Mouse (Mus musculus) kidney, embryonic 15.5 days (tissue): ENCODE results near the gene Maml2. TPM values are rescaled to one million over a fixed set of nuclear protein-coding genes. Genes with fewer than 3 reads are reported as not detected.
A peak's percentile ranks its signal among the peaks of the same experiment; 100 is the strongest.

ENCODE experiments used
- ATAC-seq: fragments of 200-750 bp; cut with Nextera tagmentation; replicated peaks from 2 replicates; pipeline ENCODE4 v1.8.0; 2017; ENCODE audit warnings: moderate TSS enrichment; ENCODE audit not compliant: low FRiP score
- H3K27ac ChIP-seq: fragments of 300-500 bp; sonication (generic); 2 replicates; pipeline ENCODE4 v1.5.1; 2015; ENCODE audit warnings: mild to moderate bottlenecking, inconsistent platforms
- H3K27me3 ChIP-seq: fragments of 300-500 bp; sonication (generic); 2 replicates; pipeline ENCODE4 v1.6.1; 2015; ENCODE audit warnings: inconsistent platforms
- H3K36me3 ChIP-seq: fragments of 300-500 bp; sonication (generic); 2 replicates; pipeline ENCODE4 v1.6.1; 2015; ENCODE audit warnings: inconsistent platforms
- H3K4me1 ChIP-seq: fragments of 300-500 bp; sonication (generic); 2 replicates; pipeline ENCODE4 v1.6.1; 2015; ENCODE audit warnings: inconsistent platforms
- H3K4me2 ChIP-seq: fragments of 300-500 bp; sonication (generic); 2 replicates; pipeline ENCODE4 v1.6.1; 2015; ENCODE audit warnings: moderate library complexity, mild to moderate bottlenecking, inconsistent platforms
- H3K4me3 ChIP-seq: fragments of 300-500 bp; sonication (generic); replicated peaks from 2 replicates; pipeline ENCODE4 v1.5.1; 2015; ENCODE audit warnings: mild to moderate bottlenecking, inconsistent platforms
- H3K9ac ChIP-seq: fragments of 300-500 bp; sonication (generic); 2 replicates; pipeline ENCODE4 v1.6.1; 2015; ENCODE audit warnings: mild to moderate bottlenecking, inconsistent platforms
- H3K9me3 ChIP-seq: fragments of 300-500 bp; sonication (generic); replicated peaks from 2 replicates; pipeline ENCODE4 v1.6.1; 2016; ENCODE audit warnings: inconsistent platforms
- WGBS: fragments of 180-500 bp; shearing (Covaris S2); methylation state at CpG from one replicate; pipeline ENCODE4 v1.1.7; 2015; ENCODE audit warnings: mixed read lengths; 5-methylcytosine and 5-hydroxymethylcytosine counted together
- polyA plus RNA-seq: library from polyadenylated mRNA; unstranded; fragments of >200 nt; fragmentation: Nextera tagmentation; extraction: Ambion mirVana; gene quantifications from 2 replicates; pipeline ENCODE4 v1.2.1, GENCODE M21; 2015

The Maml2 gene
- polyA plus RNA-seq, 1 experiment from 2014 or later = 10.5 TPM

DNA sequence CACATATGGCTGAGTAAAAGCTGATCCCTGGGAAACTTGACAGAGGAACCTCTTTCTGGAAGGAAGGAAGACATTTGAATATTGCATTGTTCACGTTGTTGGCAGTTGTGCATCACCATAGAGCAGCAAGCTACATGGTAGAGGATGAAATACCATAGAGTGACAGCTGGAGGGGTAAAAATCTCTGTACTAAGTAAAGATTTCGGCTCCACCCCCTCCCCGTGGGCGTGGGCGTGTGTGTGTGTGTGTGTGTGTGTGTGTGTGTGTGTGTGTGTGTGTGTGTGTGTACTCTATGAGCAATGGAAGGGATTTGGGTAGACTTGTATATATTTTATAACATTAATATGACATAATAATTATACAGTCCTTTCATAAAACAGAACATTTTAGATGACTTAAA lies 324.7 kb downstream of the Maml2 start:
- Histone ChIP-seq H3K9me3 (no peaks in the 10 kb centered on the region), H3K27me3 (no peaks in the 10 kb centered on the region), H3K36me3 (no peaks in the 10 kb centered on the region), H3K27ac (no peak overlapping the region), H3K4me2 (no peak overlapping the region), H3K4me3 (no peak overlapping the region), H3K9ac (no peak overlapping the region), H3K4me1 (0 out of 2 replicates have a peak, but pooled peaks cover 3% of the 10 kb centered on the region)
- ATAC-seq = no peak
- WGBS = 79% methylated on average over 5 of the region's 5 CpGs

DNA sequence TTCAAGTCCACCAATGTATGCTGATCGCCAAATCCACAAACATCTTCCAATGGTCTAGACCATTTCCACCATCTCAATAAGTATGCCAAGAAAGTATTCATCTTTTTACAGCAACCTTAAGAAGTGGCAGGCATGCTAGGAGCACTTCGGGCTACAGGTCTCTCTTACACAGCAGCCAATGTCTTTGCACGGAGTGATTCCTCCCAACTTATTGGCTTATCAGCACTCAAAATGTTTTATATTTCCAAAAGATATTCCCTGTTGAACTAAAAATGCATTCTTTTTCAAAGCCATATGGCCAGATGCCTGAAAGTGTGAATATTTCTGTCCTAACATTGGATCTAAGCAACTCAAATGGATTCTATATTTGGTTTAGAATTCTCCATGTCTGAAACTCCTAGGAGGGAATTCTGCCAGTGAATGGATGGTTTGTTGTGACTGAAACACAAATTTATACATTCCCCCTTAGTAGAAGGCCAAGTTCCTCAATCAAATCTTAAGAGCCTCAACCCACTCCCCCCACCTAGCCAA lies 326.2 kb downstream of the Maml2 start:
- WGBS = 95% methylated on average over 3 of the region's 3 CpGs
- no peak for ATAC-seq
- H3K4me3 ChIP-seq = no peak overlapping the region

DNA sequence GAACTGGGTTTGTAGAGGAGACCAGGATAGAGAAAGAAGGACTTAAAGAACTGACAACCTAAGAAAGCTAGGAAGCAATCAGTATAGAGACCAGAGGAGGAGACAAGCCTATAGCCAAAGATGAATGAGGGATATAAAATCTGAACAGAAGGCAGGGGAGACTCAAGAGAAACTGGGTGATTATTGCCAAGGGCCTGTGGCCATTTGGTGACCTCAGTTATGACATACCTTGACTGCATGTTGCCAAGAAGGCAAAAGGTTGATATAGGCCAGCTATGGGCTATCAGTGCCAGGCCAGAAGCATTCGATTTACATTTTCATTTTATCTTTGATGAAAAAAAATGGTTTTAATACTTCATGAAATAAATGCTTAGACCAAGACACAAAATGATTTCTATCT lies 327.0 kb downstream of the Maml2 start:
- no peaks in the 10 kb centered on the region for H3K27me3 ChIP-seq
- no peaks in the 10 kb centered on the region for H3K36me3 ChIP-seq
- H3K9ac ChIP-seq = no peak overlapping the region
- H3K4me2 ChIP-seq = no peak overlapping the region
- whole genome bisulfite sequencing = 90% methylated on average over 1 of the region's 1 CpGs
- H3K4me1 ChIP-seq = 0 out of 2 replicates have a peak, but pooled peaks cover 3% of the 10 kb centered on the region
- H3K27ac ChIP-seq = no peak overlapping the region
- no peak overlapping the region for H3K4me3 ChIP-seq
- no peak for ATAC-seq
- no peaks in the 10 kb centered on the region for H3K9me3 ChIP-seq

More for the DNA sequence above, 326.2 kb downstream of the Maml2 start:
- Histone ChIP-seq H3K27ac (no peak overlapping the region), H3K27me3 (no peaks in the 10 kb centered on the region), H3K36me3 (no peaks in the 10 kb centered on the region), H3K4me2 (no peak overlapping the region), H3K4me1 (0 out of 2 replicates have a peak, but pooled peaks cover 3% of the 10 kb centered on the region), H3K9me3 (no peaks in the 10 kb centered on the region), H3K9ac (no peak overlapping the region)

DNA sequence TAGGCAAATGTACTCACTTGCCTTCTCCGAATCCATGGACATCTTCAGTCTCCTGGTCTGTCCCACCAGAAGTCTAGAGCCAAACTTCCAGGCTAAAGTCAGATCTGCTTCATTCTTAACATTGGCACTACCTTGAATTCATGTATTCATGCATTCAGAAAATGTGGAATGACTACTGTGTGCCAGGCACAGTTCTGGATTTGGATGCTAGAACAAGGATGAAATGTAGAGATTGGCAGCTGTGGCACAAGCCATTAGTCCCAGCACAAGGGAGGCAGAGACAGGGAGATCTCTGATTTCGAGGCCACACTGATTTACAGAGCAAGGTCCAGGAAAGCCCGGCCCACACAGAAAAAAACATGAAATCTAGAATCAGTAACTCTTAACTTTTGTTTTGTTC lies 327.5 kb downstream of the Maml2 start:
- Histone ChIP-seq H3K9me3 (no peaks in the 10 kb centered on the region), H3K9ac (no peak overlapping the region), H3K4me1 (0 out of 2 replicates have a peak, but pooled peaks cover 3% of the 10 kb centered on the region), H3K27me3 (no peaks in the 10 kb centered on the region), H3K36me3 (no peaks in the 10 kb centered on the region), H3K4me2 (no peak overlapping the region), H3K27ac (no peak overlapping the region), H3K4me3 (no peak overlapping the region)
- 91% methylated on average over 3 of the region's 3 CpGs for WGBS
- ATAC-seq = no peak

DNA sequence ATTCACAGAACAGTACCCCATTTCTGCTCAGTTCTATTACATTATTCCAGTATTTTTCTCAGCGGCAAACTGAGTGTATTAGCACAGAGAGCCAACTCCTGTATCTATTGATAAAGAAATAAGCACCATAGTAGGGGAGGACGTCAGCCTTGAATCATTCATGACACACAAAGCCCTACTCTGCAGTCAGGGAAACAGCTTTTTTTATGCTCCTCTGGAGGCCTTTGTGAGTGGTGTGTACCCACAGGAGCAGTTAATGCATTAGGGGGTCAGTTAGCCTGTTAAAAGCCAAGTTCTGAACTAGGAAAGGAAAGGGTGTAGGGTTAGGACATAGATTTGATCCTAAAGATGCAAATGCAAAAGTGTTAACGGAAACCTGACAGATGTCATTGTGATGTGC lies 328.7 kb downstream of the Maml2 start:
- H3K4me3 ChIP-seq = no peak overlapping the region
- H3K27ac ChIP-seq = no peak overlapping the region
- no peaks in the 10 kb centered on the region for H3K27me3 ChIP-seq
- no peak overlapping the region for H3K9ac ChIP-seq
- 0 out of 2 replicates have a peak, but pooled peaks cover 3% of the 10 kb centered on the region for H3K4me1 ChIP-seq
- no peak for ATAC-seq
- H3K36me3 ChIP-seq = no peaks in the 10 kb centered on the region
- H3K9me3 ChIP-seq = no peaks in the 10 kb centered on the region
- WGBS = 84% methylated on average over 3 of the region's 3 CpGs
- no peak overlapping the region for H3K4me2 ChIP-seq

DNA sequence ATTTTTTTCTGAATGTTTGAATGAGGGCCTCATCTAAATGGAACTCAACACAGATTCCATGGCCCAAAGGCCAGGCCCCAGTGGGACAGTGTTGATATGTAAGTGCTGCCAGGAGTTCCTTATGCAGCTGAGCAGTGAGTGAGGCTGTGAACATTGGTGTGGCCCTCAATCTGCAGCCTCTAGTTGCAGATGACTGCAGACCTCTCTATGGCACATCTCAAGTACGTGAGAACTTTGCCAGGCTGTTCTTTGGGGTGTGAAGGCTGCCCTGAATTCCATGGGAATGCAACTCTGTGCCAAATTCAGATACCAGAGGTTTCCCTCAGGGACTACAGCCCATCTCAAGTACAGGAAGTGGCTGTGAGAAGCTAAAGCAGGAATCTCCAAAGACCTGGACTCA lies 335.6 kb downstream of the Maml2 start:
- Histone ChIP-seq H3K36me3 (no peaks in the 10 kb centered on the region), H3K9ac (no peak overlapping the region), H3K4me3 (no peak overlapping the region), H3K9me3 (no peaks in the 10 kb centered on the region), H3K4me1 (peaks cover 13% of the 10 kb centered on the region), H3K27ac (peak overlapping the region; percentile 57), H3K27me3 (no peaks in the 10 kb centered on the region), H3K4me2 (no peak overlapping the region)
- WGBS = 41% methylated on average over 1 of the region's 1 CpGs
- ATAC-seq = no peak; the same call in 1 of the 2 replicates

DNA sequence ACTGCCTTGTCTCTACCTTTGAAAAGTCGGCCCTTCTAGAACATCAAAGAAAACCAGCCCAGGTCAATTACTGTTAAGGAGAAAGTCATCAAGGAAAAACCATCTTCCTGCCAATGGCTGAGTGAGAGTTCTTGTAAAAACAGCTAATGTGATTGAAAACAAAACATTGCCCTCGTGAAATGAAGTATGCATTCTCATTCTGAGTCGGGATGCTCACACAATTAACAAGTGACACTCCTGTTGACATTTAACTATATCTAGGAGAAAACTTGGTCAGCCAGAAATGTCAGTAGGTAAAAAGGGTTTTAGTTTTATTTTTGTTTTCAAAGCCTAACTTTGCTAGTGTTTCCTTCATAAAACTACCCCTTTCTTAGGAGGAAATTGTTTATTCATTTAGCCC lies 341.9 kb downstream of the Maml2 start:
- 11% methylated on average over 3 of the region's 3 CpGs for whole genome bisulfite sequencing
- Histone ChIP-seq H3K4me1 (no peaks in the 10 kb centered on the region), H3K9ac (no peak overlapping the region), H3K4me3 (no peak overlapping the region), H3K4me2 (no peak overlapping the region), H3K27me3 (no peaks in the 10 kb centered on the region), H3K27ac (no peak overlapping the region), H3K36me3 (no peaks in the 10 kb centered on the region), H3K9me3 (no peaks in the 10 kb centered on the region)
- no peak for ATAC-seq

DNA sequence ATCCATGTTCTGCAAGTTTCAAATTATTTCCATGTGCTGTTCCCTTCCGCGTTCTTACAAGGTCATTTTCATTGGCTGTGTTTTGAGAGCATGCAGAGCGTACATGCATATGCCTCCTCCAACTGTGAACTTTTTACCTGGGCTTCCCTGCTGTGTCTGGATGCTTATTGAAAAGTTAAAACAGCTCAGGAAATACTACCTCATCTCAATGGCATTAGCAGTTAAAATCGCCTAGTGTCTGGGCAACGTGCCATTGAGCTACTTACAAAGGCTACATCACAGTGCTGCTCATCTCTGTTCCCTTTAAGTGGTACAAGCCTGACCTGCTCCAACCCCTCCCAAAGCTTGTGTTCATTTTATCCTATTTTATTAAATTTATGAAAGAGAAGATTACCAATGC lies 347.4 kb downstream of the Maml2 start:
- H3K9me3 ChIP-seq = no peaks in the 10 kb centered on the region
- no peak overlapping the region for H3K27ac ChIP-seq
- H3K27me3 ChIP-seq = no peaks in the 10 kb centered on the region
- H3K36me3 ChIP-seq = no peaks in the 10 kb centered on the region
- no peaks in the 10 kb centered on the region for H3K4me1 ChIP-seq
- WGBS = 63% methylated on average over 5 of the region's 5 CpGs
- no peak overlapping the region for H3K9ac ChIP-seq
- no peak overlapping the region for H3K4me2 ChIP-seq
- H3K4me3 ChIP-seq = no peak overlapping the region
- no peak for ATAC-seq

DNA sequence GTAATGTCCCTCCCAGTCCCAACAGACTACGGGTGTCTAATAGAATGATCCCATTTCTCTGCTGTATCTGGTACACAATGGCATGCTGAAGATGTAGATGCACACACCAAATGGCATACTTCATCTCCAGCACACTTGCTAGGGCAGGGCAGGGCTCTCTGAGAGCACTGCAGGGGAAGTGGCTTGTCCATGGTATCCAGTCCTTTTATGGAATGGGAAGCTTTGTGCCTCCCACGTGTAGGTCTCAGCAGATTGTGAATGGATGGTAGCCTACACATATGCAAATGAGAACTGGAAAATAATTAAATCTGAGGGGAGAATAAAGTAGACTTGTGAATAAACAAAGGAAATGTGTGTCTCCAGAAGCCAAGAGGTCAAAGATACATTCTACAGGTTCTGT lies 353.3 kb downstream of the Maml2 start:
- WGBS = 77% methylated on average over 2 of the region's 2 CpGs

DNA sequence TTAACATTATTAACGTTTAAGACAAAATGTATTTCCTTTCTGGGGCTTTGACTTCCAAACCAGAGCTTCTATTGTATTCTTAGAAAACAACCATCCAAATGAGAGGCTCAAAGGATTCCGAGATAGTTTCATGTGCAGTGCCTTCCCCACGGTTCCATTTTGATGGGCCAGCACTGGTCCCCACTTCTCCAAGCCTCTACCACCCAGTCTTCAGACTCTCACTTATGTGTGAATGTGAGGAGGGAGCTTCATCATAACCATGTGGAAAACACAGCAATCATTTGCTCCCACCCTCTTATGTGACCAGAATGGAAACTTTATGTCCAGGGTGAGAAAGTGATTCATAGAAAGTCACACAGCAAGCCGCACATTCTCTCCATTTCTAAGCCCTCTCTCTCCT lies 354.1 kb downstream of the Maml2 start:
- no peaks in the 10 kb centered on the region for H3K27me3 ChIP-seq
- no peak overlapping the region for H3K9ac ChIP-seq
- 76% methylated on average over 4 of the region's 4 CpGs for WGBS
- H3K4me1 ChIP-seq = peaks cover 13% of the 10 kb centered on the region
- no peaks in the 10 kb centered on the region for H3K36me3 ChIP-seq
- no peaks in the 10 kb centered on the region for H3K9me3 ChIP-seq
- no peak overlapping the region for H3K4me2 ChIP-seq
- no peak overlapping the region for H3K4me3 ChIP-seq
- no peak for ATAC-seq
- no peak overlapping the region for H3K27ac ChIP-seq

More for the DNA sequence above, 353.3 kb downstream of the Maml2 start:
- Histone ChIP-seq H3K9me3 (no peaks in the 10 kb centered on the region), H3K4me2 (no peak overlapping the region), H3K27ac (no peak overlapping the region), H3K9ac (no peak overlapping the region), H3K27me3 (no peaks in the 10 kb centered on the region), H3K4me3 (no peak overlapping the region), H3K36me3 (no peaks in the 10 kb centered on the region), H3K4me1 (peaks cover 13% of the 10 kb centered on the region)
- ATAC-seq = no peak

DNA sequence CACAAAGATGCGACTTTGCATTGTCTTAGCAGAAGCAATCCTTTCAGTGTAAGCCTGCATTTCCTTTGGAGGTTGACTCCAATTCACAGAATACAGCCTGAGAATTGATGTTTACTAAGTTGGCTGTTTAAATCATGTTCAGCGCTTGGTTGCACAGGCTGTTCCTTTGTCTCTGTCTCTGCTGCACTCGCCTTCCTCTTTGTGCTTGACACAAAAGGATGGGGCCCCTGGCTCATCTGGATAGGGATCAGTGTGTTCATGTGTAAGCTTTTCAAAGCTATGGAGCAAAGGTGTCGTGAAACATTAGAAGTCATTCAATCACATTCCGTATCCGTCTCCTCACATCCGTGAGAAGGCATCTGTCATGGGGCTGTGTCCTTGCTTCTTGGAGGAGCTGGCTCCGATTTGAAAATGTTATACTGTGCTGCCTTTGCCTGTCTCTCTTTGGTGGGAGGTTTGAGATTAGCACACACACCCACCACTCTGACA lies 354.7 kb downstream of the Maml2 start:
- peak; percentile 57 for ATAC-seq
- peak overlapping the region; percentile 25 for H3K27ac ChIP-seq

DNA sequence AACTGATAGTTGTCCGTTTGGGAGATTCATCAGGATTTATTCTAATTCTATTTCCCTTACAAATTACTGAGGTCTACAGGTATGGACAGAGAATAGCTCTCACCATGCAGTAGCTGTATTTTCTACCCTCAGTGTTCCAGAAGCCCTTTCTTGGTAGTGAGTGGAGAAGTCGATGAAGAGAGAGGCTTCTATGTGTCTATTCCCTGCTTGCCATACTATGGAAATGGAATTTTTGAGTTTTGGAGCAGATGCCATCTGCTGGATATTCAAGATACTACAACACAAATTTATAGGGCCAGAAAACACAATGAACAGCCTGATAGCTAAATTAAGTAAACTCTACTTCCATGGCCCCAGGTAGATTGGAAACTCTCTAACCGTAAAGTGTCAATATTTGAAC lies 355.2 kb downstream of the Maml2 start:
- H3K9ac ChIP-seq = no peak overlapping the region
- H3K4me2 ChIP-seq = no peak overlapping the region; the same call in 1 of the 2 replicates
- H3K4me1 ChIP-seq = peaks cover 13% of the 10 kb centered on the region
- no peaks in the 10 kb centered on the region for H3K27me3 ChIP-seq
- no peaks in the 10 kb centered on the region for H3K36me3 ChIP-seq
- H3K27ac ChIP-seq = peak overlapping the region; percentile 25
- 39% methylated on average over 3 of the region's 3 CpGs for WGBS
- no peak overlapping the region for H3K4me3 ChIP-seq
- peak; percentile 78 for ATAC-seq
- H3K9me3 ChIP-seq = no peaks in the 10 kb centered on the region

More for the DNA sequence above, 354.7 kb downstream of the Maml2 start:
- no peaks in the 10 kb centered on the region for H3K9me3 ChIP-seq
- peaks cover 13% of the 10 kb centered on the region for H3K4me1 ChIP-seq
- no peak overlapping the region for H3K4me3 ChIP-seq
- H3K27me3 ChIP-seq = no peaks in the 10 kb centered on the region
- no peak overlapping the region for H3K9ac ChIP-seq
- H3K36me3 ChIP-seq = no peaks in the 10 kb centered on the region
- 42% methylated on average over 8 of the region's 8 CpGs for WGBS
- H3K4me2 ChIP-seq = no peak overlapping the region; the same call in 1 of the 2 replicates
